Mouse (Mus musculus) testis, adult 2 months (tissue): ENCODE results near the gene Gm49416.

ENCODE experiments used
- CTCF ChIP-seq: fragments of 200-500 bp; IDR thresholded peaks from 2 replicates; pipeline ENCODE4 v1.5.1; 2012; ENCODE audit warnings: low read depth, mild to moderate bottlenecking, inconsistent platforms, low read length, moderate library complexity; ENCODE audit not compliant: control insufficient read depth, insufficient read depth, insufficient replicate concordance
- POLR2A ChIP-seq: fragments of 200-500 bp; IDR thresholded peaks from 2 replicates; pipeline ENCODE4 v1.6.1; 2012; ENCODE audit warnings: low read depth, mild to moderate bottlenecking, inconsistent platforms, low read length, moderate library complexity; ENCODE audit not compliant: control insufficient read depth

DNA sequence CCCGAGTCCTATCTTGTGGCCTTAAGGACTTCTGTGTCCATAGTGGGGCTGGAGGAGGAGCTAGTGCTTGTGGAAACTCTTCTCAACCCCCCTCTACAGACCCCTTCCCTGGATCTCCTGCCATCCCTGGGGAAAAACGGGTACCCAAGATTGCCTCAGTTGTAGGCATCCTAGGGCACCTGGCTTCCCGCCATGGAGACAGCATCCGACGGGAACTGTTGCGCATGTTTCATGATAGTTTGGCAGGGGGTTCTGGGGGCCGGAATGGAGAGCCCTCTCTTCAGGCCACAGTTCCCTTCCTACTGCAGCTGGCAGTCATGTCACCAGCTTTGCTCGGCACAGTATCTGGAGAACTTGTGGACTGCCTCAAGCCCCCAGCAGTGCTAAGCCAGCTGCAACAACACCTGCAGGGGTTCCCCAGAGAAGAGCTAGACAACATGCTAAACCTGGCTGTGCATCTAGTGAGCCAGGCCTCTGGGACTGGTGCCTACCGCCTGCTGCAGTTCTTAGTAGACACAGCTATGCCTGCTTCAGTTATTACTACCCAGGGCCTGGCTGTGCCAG, 6.8 kb downstream of the Gm49416 start:
- TF ChIP-seq CTCF, result no peak
- TF ChIP-seq POLR2A, result no peak
